Mouse (Mus musculus): ENCODE data around the gene Cars2. TPM values are rescaled to one million over a fixed set of nuclear protein-coding genes. Genes with fewer than 3 reads are reported as not detected.
"Not testable (repeated sequence)": the region's sequence is repeated elsewhere in the genome, so short reads cannot be mapped to it uniquely, and the experiment has no call there.

Cars2 gene
- total RNA-seq (2021): 10 to 100 TPM; 14.7 to 15.0 TPM
- long read RNA-seq, experiment 1, partial matches to known transcripts: 1 of 40 reads
- long read RNA-seq, experiment 1, other reads (novel, unspliced or antisense): 37 of 40 reads
- long read RNA-seq, experiment 2, partial matches to known transcripts: 2 of 33 reads
- long read RNA-seq, experiment 2, other reads (novel, unspliced or antisense): 29 of 33 reads

- peak; percentile 90 for DNase-seq
These were observed at the start of gene Cars2 for GRCm38 (mm10) chr8:11550281-11550948. Gene Cars2 (minus strand): TSS chr8:11550783.

- no peak for DNase-seq
These were observed 42.8 kb upstream of the Cars2 start for GRCm38 (mm10) chr8:11593222-11593884.

GRCm38 (mm10) chr8:11592296-11592695 lies 41.7 kb upstream of the Cars2 start:
- DNase-seq: no peak

- DNase-seq: no peak
These were observed 41.3 kb upstream of the Cars2 start for GRCm38 (mm10) chr8:11591837-11592236.

- DNase-seq: no peak
These were observed 35.8 kb upstream of the Cars2 start for GRCm38 (mm10) chr8:11586374-11586745.

GRCm38 (mm10) chr8:11585513-11586373 lies 35.2 kb upstream of the Cars2 start:
- DNase-seq: no peak

GRCm38 (mm10) chr8:11575604-11576384 lies 25.2 kb upstream of the Cars2 start:
- no peak for DNase-seq

- no peak for DNase-seq
These were observed 24.5 kb upstream of the Cars2 start for GRCm38 (mm10) chr8:11574911-11575603.

- no peak for DNase-seq
These were observed 21.8 kb upstream of the Cars2 start for GRCm38 (mm10) chr8:11572428-11572827.

- no peak for DNase-seq
These were observed 21.4 kb upstream of the Cars2 start for GRCm38 (mm10) chr8:11571950-11572349.

GRCm38 (mm10) chr8:11570742-11571141 lies 20.2 kb upstream of the Cars2 start:
- DNase-seq: no peak

- DNase-seq: no peak
These were observed 18.9 kb upstream of the Cars2 start for GRCm38 (mm10) chr8:11569260-11570097.

GRCm38 (mm10) chr8:11568193-11568592 lies 17.6 kb upstream of the Cars2 start:
- not testable (repeated sequence) for DNase-seq

- no peak for DNase-seq
These were observed 14.1 kb upstream of the Cars2 start for GRCm38 (mm10) chr8:11564721-11565120.

GRCm38 (mm10) chr8:11564236-11564635 lies 13.7 kb upstream of the Cars2 start:
- DNase-seq: no peak

- DNase-seq: no peak
These were observed 9.6 kb upstream of the Cars2 start for GRCm38 (mm10) chr8:11560220-11560619.

GRCm38 (mm10) chr8:11559511-11559910 lies 8.9 kb upstream of the Cars2 start:
- DNase-seq: no peak

- peak; percentile 99 for DNase-seq
These were observed 7.4 kb upstream of the Cars2 start for GRCm38 (mm10) chr8:11557768-11558629.

- no peak for DNase-seq
These were observed 6.8 kb upstream of the Cars2 start for GRCm38 (mm10) chr8:11557424-11557767.

Measured in gastrocnemius, postnatal 25 days (tissue).